Comparison of ENCODE assay signal across 8 mouse cellular contexts in genomic region chr6:88901471-88901870, GRCm38 (mm10). TPM values are rescaled to one million over a fixed set of nuclear protein-coding genes. Genes with fewer than 3 reads are reported as not detected.
DNase-seq lines count a peak whose midpoint lies in the region; ATAC-seq and TF ChIP-seq lines count a peak whose summit lies in the region.

No protein-coding gene starts in this region.

- peak overlapping the region; percentile 85; the same call in 1 of the 2 replicates for H3K27ac ChIP-seq in forebrain, postnatal 0 days (ENCODE audit: low read depth, low read length)
- peak overlapping the region; percentile 94 for H3K27ac ChIP-seq in liver, embryonic 12.5 days
- peak overlapping the region; percentile 41; the same call in 1 of the 2 replicates for H3K27ac ChIP-seq in olfactory bulb, adult 2 months (ENCODE audit: insufficient read depth, low read depth, low read length)

- whole genome bisulfite sequencing in forebrain, postnatal 0 days: 5% methylated on average over 5 of the region's 5 CpGs
- WGBS in liver, embryonic 12.5 days (ENCODE audit: insufficient replicate concordance): 6% methylated on average over 5 of the region's 5 CpGs
- WGBS in olfactory bulb, adult 2 months: 2% methylated on average over 5 of the region's 5 CpGs

- no peaks in the 10 kb centered on the region for H3K27me3 ChIP-seq in E14TG2a.4 (ENCODE audit: insufficient read depth, low read length)
- no peaks in the 10 kb centered on the region for H3K27me3 ChIP-seq in forebrain, postnatal 0 days (ENCODE audit: insufficient read depth, low read length)
- no peaks in the 10 kb centered on the region for H3K27me3 ChIP-seq in liver, embryonic 12.5 days (replicated peaks)

- H3K9me3 ChIP-seq in E14TG2a.4 (ENCODE audit: low read length): no peaks in the 10 kb centered on the region
- H3K9me3 ChIP-seq in forebrain, postnatal 0 days (ENCODE audit: low read length): no peaks in the 10 kb centered on the region
- H3K9me3 ChIP-seq in liver, embryonic 12.5 days (replicated peaks): no peaks in the 10 kb centered on the region

- peaks cover 66% of the 10 kb centered on the region for H3K4me1 ChIP-seq in E14TG2a.4 (replicated peaks; ENCODE audit: low read depth, low read length)
- peaks cover 12% of the 10 kb centered on the region; the same call in 1 of the 2 replicates for H3K4me1 ChIP-seq in forebrain, postnatal 0 days (ENCODE audit: insufficient read depth)
- peaks cover 79% of the 10 kb centered on the region for H3K4me1 ChIP-seq in liver, embryonic 12.5 days
- peaks cover 31% of the 10 kb centered on the region for H3K4me1 ChIP-seq in olfactory bulb, adult 2 months (ENCODE audit: control insufficient read depth, insufficient read depth, low read length)

- no peak for TF ChIP-seq CTCF in E14TG2a.4 (conservative IDR thresholded peaks at IDR 0.05; ENCODE audit: low read length)
- TF ChIP-seq CTCF in forebrain, postnatal 0 days (IDR thresholded peaks at IDR 0.05; ENCODE audit: low read depth): no peak
- TF ChIP-seq CTCF in olfactory bulb, adult 2 months (IDR thresholded peaks at IDR 0.05; ENCODE audit: insufficient read depth, low read depth, low read length): no peak

- H3K36me3 ChIP-seq in E14TG2a.4 (ENCODE audit: insufficient read depth, low read length): peaks cover 10% of the 10 kb centered on the region
- H3K36me3 ChIP-seq in forebrain, postnatal 0 days (ENCODE audit: insufficient read depth): no peaks in the 10 kb centered on the region
- peaks cover 32% of the 10 kb centered on the region for H3K36me3 ChIP-seq in liver, embryonic 12.5 days

- H3K9ac ChIP-seq in forebrain, postnatal 0 days: peak overlapping the region; percentile 77
- peak overlapping the region; percentile 93 for H3K9ac ChIP-seq in liver, embryonic 12.5 days

- H3K4me2 ChIP-seq in forebrain, postnatal 0 days (ENCODE audit: low read depth): peak overlapping the region; percentile 99
- H3K4me2 ChIP-seq in liver, embryonic 12.5 days: peak overlapping the region; percentile 88

- DNase-seq in frontal cortex, postnatal 10 days (ENCODE audit: low spot score in 2 of 2): no peak
- DNase-seq in forebrain, postnatal 0 days: no peak
- no peak for DNase-seq in thymus, postnatal 0 days (ENCODE audit: low spot score)
- no peak for DNase-seq in cerebellum, postnatal 36 days

- no peak for TF ChIP-seq POLR2A in olfactory bulb, adult 2 months (IDR thresholded peaks at IDR 0.05; ENCODE audit: insufficient read depth, low read depth, low read length)

- peak overlapping the region; percentile 86 for H3K4me3 ChIP-seq in E14TG2a.4 (replicated peaks; ENCODE audit: low read length)
- H3K4me3 ChIP-seq in forebrain, postnatal 0 days (ENCODE audit: low read depth, low read length): peak overlapping the region; percentile 93
- peak overlapping the region; percentile 87 for H3K4me3 ChIP-seq in liver, embryonic 12.5 days
- H3K4me3 ChIP-seq in olfactory bulb, adult 2 months (ENCODE audit: insufficient read depth, low read depth, low read length): peak overlapping the region; percentile 65

- ATAC-seq in frontal cortex, adult (ENCODE audit: low TSS enrichment): peak; percentile 8; the same call in 1 of the 2 replicates
- ATAC-seq in forebrain, postnatal 0 days: no peak
- no peak; the same call in 1 of the 2 replicates for ATAC-seq in liver, embryonic 12.5 days

RNA-seq across cellular contexts. Expression of gene Tpra1, which starts 0.6 kb away (rescaled TPM):
- total RNA-seq in forebrain, postnatal 0 days (2014; rRNA removed): 45.0 and 69.2 TPM in 2 replicates
- 35.0 and 41.4 TPM in 2 replicates for polyA plus RNA-seq in forebrain, postnatal 0 days (2015; fragmentation: Nextera tagmentation; extraction: Ambion mirVana)
- 52.7 and 53.9 TPM in 2 replicates for polyA plus RNA-seq in liver, embryonic 12.5 days (2016; fragmentation: Nextera tagmentation; extraction: Ambion mirVana)
- polyA plus RNA-seq in olfactory bulb, adult 2 months (2012; ENCODE audit: insufficient read depth, insufficient read length, low replicate concordance, missing spikeins): not detected in 2 replicates
- 77.0 and 78.8 TPM in 2 replicates for polyA plus RNA-seq in thymus, postnatal 0 days (2015; fragmentation: Nextera tagmentation; extraction: Ambion mirVana)

RNA-seq across cellular contexts. Expression of gene Mcm2, which starts 2.9 kb away (rescaled TPM):
- 14.8 and 19.3 TPM in 2 replicates for total RNA-seq in forebrain, postnatal 0 days (2014; rRNA removed)
- polyA plus RNA-seq in forebrain, postnatal 0 days (2015; fragmentation: Nextera tagmentation; extraction: Ambion mirVana): 14.1 and 14.9 TPM in 2 replicates
- polyA plus RNA-seq in liver, embryonic 12.5 days (2016; fragmentation: Nextera tagmentation; extraction: Ambion mirVana): 240 and 243 TPM in 2 replicates
- not detected in 2 replicates for polyA plus RNA-seq in olfactory bulb, adult 2 months (2012; ENCODE audit: insufficient read depth, insufficient read length, low replicate concordance, missing spikeins)
- 138 and 161 TPM in 2 replicates for polyA plus RNA-seq in thymus, postnatal 0 days (2015; fragmentation: Nextera tagmentation; extraction: Ambion mirVana)

RNA-seq across cellular contexts. Expression of gene Podxl2, which starts 26.6 kb away (rescaled TPM):
- 917 and 954 TPM in 2 replicates for total RNA-seq in forebrain, postnatal 0 days (2014; rRNA removed)
- 702 and 718 TPM in 2 replicates for polyA plus RNA-seq in forebrain, postnatal 0 days (2015; fragmentation: Nextera tagmentation; extraction: Ambion mirVana)
- 4.6 and 5.0 TPM in 2 replicates for polyA plus RNA-seq in liver, embryonic 12.5 days (2016; fragmentation: Nextera tagmentation; extraction: Ambion mirVana)
- 321 TPM in 1 of 2 replicates, not detected in the other for polyA plus RNA-seq in olfactory bulb, adult 2 months (2012; ENCODE audit: insufficient read depth, insufficient read length, low replicate concordance, missing spikeins)
- 14.1 and 16.9 TPM in 2 replicates for polyA plus RNA-seq in thymus, postnatal 0 days (2015; fragmentation: Nextera tagmentation; extraction: Ambion mirVana)

RNA-seq across cellular contexts. Expression of gene Abtb1, which starts 59.7 kb away (rescaled TPM):
- 37.0 and 50.5 TPM in 2 replicates for total RNA-seq in forebrain, postnatal 0 days (2014; rRNA removed)
- polyA plus RNA-seq in forebrain, postnatal 0 days (2015; fragmentation: Nextera tagmentation; extraction: Ambion mirVana): 30.4 and 31.1 TPM in 2 replicates
- polyA plus RNA-seq in liver, embryonic 12.5 days (2016; fragmentation: Nextera tagmentation; extraction: Ambion mirVana): 37.6 and 40.0 TPM in 2 replicates
- polyA plus RNA-seq in olfactory bulb, adult 2 months (2012; ENCODE audit: insufficient read depth, insufficient read length, low replicate concordance, missing spikeins): not detected in 2 replicates
- 64.7 and 77.2 TPM in 2 replicates for polyA plus RNA-seq in thymus, postnatal 0 days (2015; fragmentation: Nextera tagmentation; extraction: Ambion mirVana)

Comparison
In these comparisons a context has a peak if more than half of its experiments do, and no peak if none do; other contexts are left out.
1. H3K27ac ChIP-seq: peak in every context shown above with its lines; median percentile 94 in liver, embryonic 12.5 days; 85 in forebrain, postnatal 0 days; 41 in olfactory bulb, adult 2 months.